Mouse (Mus musculus) stomach, embryonic 15.5 days (tissue): ENCODE data around the gene Krtap26-1. TPM values are rescaled to one million over a fixed set of nuclear protein-coding genes. Genes with fewer than 3 reads are reported as not detected.

Experiments used
- ATAC-seq: fragments of 200-750 bp; cut with Nextera tagmentation; 2 replicates; pipeline ENCODE4 v1.8.0; 2017; ENCODE audit warnings: low read depth, moderate number of reproducible peaks, moderate TSS enrichment; ENCODE audit not compliant: insufficient read depth, low FRiP score
- H3K27ac ChIP-seq: fragments of 300-500 bp; sonication (generic); 2 replicates; pipeline ENCODE4 v1.5.1; 2015; ENCODE audit warnings: mild to moderate bottlenecking, inconsistent platforms
- H3K27me3 ChIP-seq: fragments of 300-500 bp; sonication (generic); replicated peaks from 2 replicates; pipeline ENCODE4 v1.6.1; 2015; ENCODE audit warnings: inconsistent platforms
- H3K36me3 ChIP-seq: fragments of 300-500 bp; sonication (generic); 2 replicates; pipeline ENCODE4 v1.6.1; 2015; ENCODE audit warnings: inconsistent platforms
- H3K4me1 ChIP-seq: fragments of 300-500 bp; sonication (generic); 2 replicates; pipeline ENCODE4 v1.6.1; 2015; ENCODE audit warnings: inconsistent platforms
- H3K4me2 ChIP-seq: fragments of 300-500 bp; sonication (generic); 2 replicates; pipeline ENCODE4 v1.6.1; 2015; ENCODE audit warnings: mild to moderate bottlenecking, inconsistent platforms
- H3K4me3 ChIP-seq: fragments of 300-500 bp; sonication (generic); replicated peaks from 2 replicates; pipeline ENCODE4 v1.5.1; 2015; ENCODE audit warnings: inconsistent platforms
- H3K9ac ChIP-seq: fragments of 300-500 bp; sonication (generic); 2 replicates; pipeline ENCODE4 v1.6.1; 2015; ENCODE audit warnings: inconsistent platforms
- H3K9me3 ChIP-seq: fragments of 300-500 bp; sonication (generic); 2 replicates; pipeline ENCODE4 v1.6.1; 2016; ENCODE audit warnings: inconsistent platforms
- WGBS: fragments of 180-500 bp; shearing (Covaris S2); methylation state at CpG from one replicate; pipeline ENCODE4 v1.1.7; 2015; 5-methylcytosine and 5-hydroxymethylcytosine counted together
- polyA plus RNA-seq: library from polyadenylated mRNA; unstranded; fragments of >200 nt; fragmentation: Nextera tagmentation; extraction: Ambion mirVana; gene quantifications from 2 replicates; pipeline ENCODE4 v1.2.1, GENCODE M21; 2015

Krtap26-1 gene
- polyA plus RNA-seq, result not detected in 2 replicates

DNA sequence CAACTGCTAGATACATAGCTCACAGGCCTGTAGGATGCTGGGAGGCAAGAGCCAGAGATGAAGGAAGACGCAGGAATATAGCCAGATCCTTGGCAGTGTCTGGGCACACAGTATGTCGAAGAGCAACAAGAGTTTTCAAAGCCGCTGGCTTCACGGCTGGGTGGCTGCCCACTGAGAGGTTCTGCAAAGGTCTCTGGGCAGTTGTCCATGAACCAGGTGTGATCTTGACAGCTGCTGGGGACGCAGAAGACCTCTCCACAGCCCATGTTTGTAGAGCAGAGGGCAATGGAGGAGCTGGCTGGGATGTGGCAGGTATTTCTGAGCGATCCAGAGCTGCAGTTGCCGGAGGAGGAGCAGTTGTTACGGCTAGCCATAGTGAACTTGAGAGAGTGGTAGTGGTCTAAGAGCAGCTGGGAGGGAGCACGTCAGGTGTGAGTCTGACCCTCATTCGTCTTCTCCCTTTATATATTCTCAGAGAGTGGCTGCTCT lies at the start of gene Krtap26-1:
Gene Krtap26-1 (minus strand): TSS at position 439 of the 489 bp plus-strand sequence.
- no peaks in the 10 kb centered on the region for H3K27me3 ChIP-seq
- no peak within 1 kb of the TSS for H3K4me2 ChIP-seq
- no peaks in the 10 kb centered on the region for H3K36me3 ChIP-seq
- H3K4me1 ChIP-seq, result no peaks in the 10 kb centered on the region
- H3K27ac ChIP-seq, result no peak within 1 kb of the TSS
- H3K4me3 ChIP-seq, result no peak within 1 kb of the TSS
- no peak; the same call in 1 of the 2 replicates for ATAC-seq
- whole genome bisulfite sequencing, result 83% methylated on average over 10 of the region's 10 CpGs
- H3K9ac ChIP-seq, result no peak within 1 kb of the TSS
- no peaks in the 10 kb centered on the region for H3K9me3 ChIP-seq

- Histone ChIP-seq H3K36me3 (no peaks in the 10 kb centered on the region), H3K4me2 (no peak overlapping the region), H3K27me3 (no peaks in the 10 kb centered on the region), H3K9ac (no peak overlapping the region), H3K4me3 (no peak overlapping the region), H3K4me1 (no peaks in the 10 kb centered on the region), H3K27ac (no peak overlapping the region), H3K9me3 (no peaks in the 10 kb centered on the region)
- no peak for ATAC-seq
- WGBS, result 74% methylated on average over 4 of the region's 4 CpGs
Observed at GRCm38 (mm10) chr16:88696256-88696655, 48.7 kb upstream of the Krtap26-1 start.

DNA sequence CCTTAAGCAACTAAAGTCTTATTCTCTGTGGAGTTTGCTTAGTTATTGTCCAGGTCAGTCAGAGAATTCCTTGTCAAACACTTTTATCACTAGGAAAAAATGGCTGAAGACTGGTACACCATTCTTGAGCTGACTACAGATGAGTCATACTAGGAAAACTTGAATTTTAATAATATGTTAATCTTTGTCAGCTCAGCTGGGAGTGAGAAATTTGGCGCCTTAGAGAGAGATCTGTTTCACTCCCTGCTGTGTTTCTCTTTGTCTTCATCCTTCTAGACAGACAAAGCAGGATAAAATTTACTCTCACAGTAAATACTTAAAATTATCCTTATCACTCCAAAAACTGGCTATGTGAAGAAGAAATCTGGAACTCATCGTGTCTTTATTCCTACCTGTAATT lies 33.7 kb upstream of the Krtap26-1 start:
- no peak overlapping the region for H3K4me3 ChIP-seq
- no peak for ATAC-seq
- no peaks in the 10 kb centered on the region for H3K36me3 ChIP-seq
- H3K9me3 ChIP-seq, result no peaks in the 10 kb centered on the region
- WGBS, result 65% methylated on average over 2 of the region's 2 CpGs
- H3K4me2 ChIP-seq, result no peak overlapping the region
- no peak overlapping the region for H3K27ac ChIP-seq
- H3K27me3 ChIP-seq, result no peaks in the 10 kb centered on the region
- H3K9ac ChIP-seq, result no peak overlapping the region
- H3K4me1 ChIP-seq, result no peaks in the 10 kb centered on the region

- no peak for ATAC-seq
- no peaks in the 10 kb centered on the region for H3K27me3 ChIP-seq
Observed at GRCm38 (mm10) chr16:88679099-88679498, 31.5 kb upstream of the Krtap26-1 start.

GRCm38 (mm10) chr16:88671571-88671970 lies 24.0 kb upstream of the Krtap26-1 start, which contains the start of gene Krtap27-1:
Krtap27-1 (minus strand) TSS chr16:88671671.
- no peak within 1 kb of the TSS for H3K4me3 ChIP-seq
- ATAC-seq, result no peak
- H3K9me3 ChIP-seq, result no peaks in the 10 kb centered on the region
- no peak within 1 kb of the TSS for H3K9ac ChIP-seq
- H3K27me3 ChIP-seq, result no peaks in the 10 kb centered on the region
- H3K27ac ChIP-seq, result no peak within 1 kb of the TSS
- 85% methylated on average over 4 of the region's 4 CpGs for WGBS
- no peaks in the 10 kb centered on the region for H3K36me3 ChIP-seq
- H3K4me1 ChIP-seq, result no peaks in the 10 kb centered on the region
- H3K4me2 ChIP-seq, result no peak within 1 kb of the TSS

More at GRCm38 (mm10) chr16:88679099-88679498, 31.5 kb upstream of the Krtap26-1 start:
- H3K4me3 ChIP-seq, result no peak overlapping the region
- no peaks in the 10 kb centered on the region for H3K9me3 ChIP-seq
- H3K27ac ChIP-seq, result no peak overlapping the region
- WGBS, result 79% methylated on average over 6 of the region's 6 CpGs
- H3K9ac ChIP-seq, result no peak overlapping the region
- no peak overlapping the region for H3K4me2 ChIP-seq
- H3K36me3 ChIP-seq, result no peaks in the 10 kb centered on the region
- H3K4me1 ChIP-seq, result no peaks in the 10 kb centered on the region

DNA sequence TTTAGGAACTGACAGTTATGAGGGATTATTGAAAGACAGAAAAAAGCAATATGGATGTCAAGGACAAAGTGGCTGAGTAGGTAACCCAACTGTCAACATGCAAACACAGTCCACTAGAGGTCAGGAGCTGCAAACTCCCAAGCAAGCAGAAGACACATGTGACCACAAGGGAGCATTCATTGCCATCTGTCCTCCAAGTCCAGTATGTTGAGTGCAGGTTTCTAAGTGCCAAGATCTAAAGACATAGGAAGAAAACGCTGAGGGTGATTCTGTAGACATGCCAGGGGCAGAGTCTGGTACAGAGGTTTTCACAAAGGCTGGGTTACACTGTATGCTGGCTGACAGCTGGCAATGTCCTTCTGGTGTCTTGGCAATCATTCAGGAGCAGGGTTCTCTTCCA lies 9.8 kb upstream of the Krtap26-1 start:
- no peak for ATAC-seq
- WGBS, result 56% methylated on average over 1 of the region's 1 CpGs
- no peak overlapping the region for H3K4me2 ChIP-seq
- no peaks in the 10 kb centered on the region for H3K9me3 ChIP-seq
- no peak overlapping the region for H3K27ac ChIP-seq
- no peaks in the 10 kb centered on the region for H3K27me3 ChIP-seq
- no peaks in the 10 kb centered on the region for H3K36me3 ChIP-seq
- no peak overlapping the region for H3K9ac ChIP-seq
- H3K4me3 ChIP-seq, result no peak overlapping the region
- no peaks in the 10 kb centered on the region for H3K4me1 ChIP-seq

DNA sequence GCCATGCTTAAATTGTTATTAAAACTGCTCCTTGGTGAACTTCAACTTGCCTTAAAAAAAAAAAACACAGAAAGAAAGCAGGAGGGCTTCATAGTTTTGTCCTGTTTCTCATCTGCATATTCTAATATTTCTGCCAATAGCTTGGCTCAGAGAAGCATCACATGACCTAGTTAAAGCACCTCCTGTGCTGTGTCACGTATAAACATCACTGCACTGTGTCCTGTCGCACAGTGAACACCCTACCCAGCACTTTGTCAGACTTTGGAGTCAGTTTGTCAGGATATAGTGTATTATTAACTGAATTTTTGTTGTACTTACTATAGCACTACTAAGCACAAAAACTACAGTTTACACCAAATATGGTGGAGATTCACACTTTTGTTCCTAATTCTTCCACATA lies 4.4 kb upstream of the Krtap26-1 start:
- no peaks in the 10 kb centered on the region for H3K36me3 ChIP-seq

DNA sequence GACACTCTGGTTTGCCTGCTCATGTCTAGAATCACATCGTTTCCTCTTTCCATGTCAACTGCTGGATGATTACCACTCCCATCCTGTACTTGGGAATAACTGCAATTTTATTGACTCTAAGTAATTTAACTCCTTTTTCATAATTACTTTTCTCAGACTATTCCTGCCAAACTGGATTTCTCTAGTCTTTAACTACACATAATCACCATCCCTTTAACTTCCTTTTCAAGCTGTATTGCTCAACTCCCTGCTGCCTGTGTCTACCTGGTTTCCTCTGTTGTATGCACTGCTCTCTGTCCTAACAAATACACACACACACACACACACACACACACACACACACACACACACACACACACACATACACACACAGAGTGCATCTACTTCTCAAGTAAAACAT lies 3.5 kb upstream of the Krtap26-1 start:
- Histone ChIP-seq H3K9me3 (no peaks in the 10 kb centered on the region), H3K36me3 (no peaks in the 10 kb centered on the region), H3K27me3 (no peaks in the 10 kb centered on the region), H3K27ac (no peak overlapping the region), H3K9ac (no peak overlapping the region), H3K4me1 (no peaks in the 10 kb centered on the region), H3K4me3 (no peak overlapping the region), H3K4me2 (no peak overlapping the region)
- 78% methylated on average over 1 of the region's 1 CpGs for WGBS
- no peak for ATAC-seq

More for the DNA sequence above, 4.4 kb upstream of the Krtap26-1 start:
- WGBS, result 51% methylated on average over 2 of the region's 2 CpGs
- no peak overlapping the region for H3K27ac ChIP-seq
- no peak overlapping the region for H3K4me3 ChIP-seq
- H3K4me2 ChIP-seq, result no peak overlapping the region
- no peak overlapping the region for H3K9ac ChIP-seq
- no peaks in the 10 kb centered on the region for H3K27me3 ChIP-seq
- H3K4me1 ChIP-seq, result no peaks in the 10 kb centered on the region
- no peak for ATAC-seq
- H3K9me3 ChIP-seq, result no peaks in the 10 kb centered on the region

DNA sequence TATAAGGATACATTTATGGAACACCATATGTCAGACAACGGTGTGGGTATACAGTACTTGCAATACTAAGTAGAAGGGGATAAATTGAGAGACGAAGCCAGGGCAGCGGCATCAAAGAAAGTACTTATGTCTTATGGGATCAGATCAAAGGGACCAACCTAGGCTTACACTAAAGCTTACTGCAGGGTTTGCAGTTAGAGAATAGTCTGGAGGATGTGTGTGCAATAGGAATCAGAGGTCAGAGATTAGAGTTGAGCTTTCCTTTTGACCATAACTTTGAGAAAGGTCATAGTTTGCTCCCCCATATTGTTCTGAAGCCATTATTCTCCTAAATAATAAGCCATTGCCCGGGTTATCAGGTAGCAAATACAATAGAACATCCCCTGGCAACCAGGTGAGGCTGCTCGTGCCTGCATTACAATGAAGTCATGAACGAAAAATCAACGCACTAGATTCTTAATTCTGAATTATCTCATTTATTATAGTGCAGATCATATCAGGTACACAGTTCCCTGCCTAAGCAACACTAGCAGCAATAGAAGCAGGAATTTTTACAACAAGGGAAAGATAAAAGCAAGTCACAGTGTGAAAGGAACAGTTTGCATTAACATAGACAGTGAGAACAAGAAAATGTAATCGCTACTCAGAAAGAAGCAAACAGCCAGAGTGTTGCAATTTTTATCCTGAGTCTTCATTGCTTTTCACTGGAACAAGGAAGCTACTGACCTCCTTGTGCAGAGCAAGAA lies 1.1 kb downstream of the Krtap26-1 start:
- H3K9ac ChIP-seq, result no peak overlapping the region
- WGBS, result 69% methylated on average over 8 of the region's 8 CpGs
- no peaks in the 10 kb centered on the region for H3K36me3 ChIP-seq
- no peaks in the 10 kb centered on the region for H3K4me1 ChIP-seq
- H3K4me3 ChIP-seq, result no peak overlapping the region
- ATAC-seq, result no peak
- no peak overlapping the region for H3K4me2 ChIP-seq
- H3K9me3 ChIP-seq, result no peaks in the 10 kb centered on the region
- H3K27ac ChIP-seq, result no peak overlapping the region
- no peaks in the 10 kb centered on the region for H3K27me3 ChIP-seq

GRCm38 (mm10) chr16:88640053-88640452 lies 7.5 kb downstream of the Krtap26-1 start:
- WGBS, result 80% methylated on average over 3 of the region's 3 CpGs
- Histone ChIP-seq H3K4me1 (no peaks in the 10 kb centered on the region), H3K27me3 (no peaks in the 10 kb centered on the region), H3K36me3 (no peaks in the 10 kb centered on the region), H3K27ac (no peak overlapping the region), H3K4me3 (no peak overlapping the region), H3K4me2 (no peak overlapping the region), H3K9ac (no peak overlapping the region), H3K9me3 (no peaks in the 10 kb centered on the region)
- ATAC-seq, result no peak

DNA sequence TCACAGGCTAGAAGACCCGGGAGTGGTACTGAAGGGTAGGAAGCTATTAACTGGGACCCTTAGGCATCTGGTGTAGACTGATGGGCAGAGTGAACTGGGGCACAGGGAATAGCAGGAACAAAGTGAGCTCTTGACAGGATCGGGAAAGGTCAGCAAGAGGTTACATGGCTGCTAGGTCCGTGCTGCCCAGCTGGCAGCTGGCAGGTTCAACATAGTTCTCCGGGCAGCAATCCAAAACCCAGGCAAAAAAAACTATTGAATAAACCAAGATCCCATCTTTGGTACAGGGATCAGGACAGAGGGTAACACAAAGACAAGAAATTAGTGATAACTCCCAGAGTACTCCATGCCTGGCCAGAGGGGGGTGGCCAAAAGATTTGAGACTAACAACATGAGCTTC lies 12.5 kb downstream of the Krtap26-1 start:
- no peak overlapping the region for H3K4me2 ChIP-seq
- no peak overlapping the region for H3K4me3 ChIP-seq
- H3K9ac ChIP-seq, result no peak overlapping the region
- no peak; the same call in 1 of the 2 replicates for ATAC-seq
- H3K9me3 ChIP-seq, result no peaks in the 10 kb centered on the region
- 40% methylated on average over 4 of the region's 4 CpGs for WGBS
- no peaks in the 10 kb centered on the region for H3K27me3 ChIP-seq
- no peak overlapping the region for H3K27ac ChIP-seq
- no peaks in the 10 kb centered on the region for H3K4me1 ChIP-seq
- H3K36me3 ChIP-seq, result no peaks in the 10 kb centered on the region

- Histone ChIP-seq H3K4me3 (no peak overlapping the region), H3K4me2 (no peak overlapping the region), H3K9ac (no peak overlapping the region), H3K4me1 (no peaks in the 10 kb centered on the region), H3K27me3 (no peaks in the 10 kb centered on the region), H3K9me3 (no peaks in the 10 kb centered on the region), H3K36me3 (no peaks in the 10 kb centered on the region), H3K27ac (no peak overlapping the region)
- 20% methylated on average over 4 of the region's 4 CpGs for WGBS
- ATAC-seq, result peak; percentile 95
Observed at GRCm38 (mm10) chr16:88631474-88631873, 16.1 kb downstream of the Krtap26-1 start.
